ENCODE assay signal across 12 mouse cellular contexts in genomic region chr16:50072853-50073360, GRCm38 (mm10).
DNase-seq lines count a peak whose midpoint lies in the region; ATAC-seq lines count a peak whose summit lies in the region.
"Had no signal": no experiment of that assay in that cellular context is flagged by ENCODE, and none has a peak within 500 bp of the region (broad histone marks: within the 10 kb centered on the region; RNA-seq: fewer than 3 reads in every experiment).

No protein-coding gene starts in this region.

- peak overlapping the region; percentile 66; the same call in 1 of the 2 replicates for H3K27ac ChIP-seq in hindbrain, embryonic 10.5 days
- H3K27ac ChIP-seq in midbrain, embryonic 11.5 days (ENCODE audit: low read depth, low read length): no peak overlapping the region
- H3K27ac ChIP-seq in heart, embryonic 12.5 days (ENCODE audit: poor library complexity, severe bottlenecking): no peak overlapping the region

- WGBS in hindbrain, embryonic 10.5 days: 38% methylated on average over 14 of the region's 14 CpGs
- 36% methylated on average over 13 of the region's 14 CpGs for WGBS in midbrain, embryonic 11.5 days
- 57% methylated on average over 14 of the region's 14 CpGs for WGBS in heart, embryonic 12.5 days

- peak; percentile 18 for DNase-seq in retina, postnatal 1 day
- DNase-seq in retina, embryonic 14.5 days (ENCODE audit: low spot score): no peak
- DNase-seq in hindbrain, embryonic 10.5 days (ENCODE audit: low spot score): peak; percentile 29
- DNase-seq in midbrain, embryonic 11.5 days (ENCODE audit: low spot score, missing footprints): peak; percentile 90
- no peak for DNase-seq in cerebellum, adult 11 months
- no peak for DNase-seq in urinary bladder, postnatal 4 days (ENCODE audit: low spot score in 2 of 2)
- no peak for DNase-seq in cerebellum, postnatal 36 days
- DNase-seq: cerebellum, postnatal 14 days; gastrocnemius, postnatal 36 days; kidney, adult 11 months; layer of hippocampus, postnatal 36 days had no signal

- H3K27me3 ChIP-seq in hindbrain, embryonic 10.5 days (ENCODE audit: insufficient read depth, poor library complexity, severe bottlenecking): no peaks in the 10 kb centered on the region
- H3K27me3 ChIP-seq in midbrain, embryonic 11.5 days (ENCODE audit: control insufficient read depth, insufficient read depth, low read length): no peaks in the 10 kb centered on the region
- H3K27me3 ChIP-seq in heart, embryonic 12.5 days (replicated peaks): no peaks in the 10 kb centered on the region

- no peaks in the 10 kb centered on the region for H3K9me3 ChIP-seq in hindbrain, embryonic 10.5 days
- H3K9me3 ChIP-seq in midbrain, embryonic 11.5 days (ENCODE audit: control insufficient read depth, low read length): no peaks in the 10 kb centered on the region
- H3K9me3 ChIP-seq in heart, embryonic 12.5 days (replicated peaks): no peaks in the 10 kb centered on the region; the same call in 1 of the 2 replicates

- peak; percentile 42 for ATAC-seq in midbrain, embryonic 11.5 days (ENCODE audit: low FRiP score)
- no peak for ATAC-seq in heart, embryonic 12.5 days (ENCODE audit: insufficient number of reproducible peaks, low FRiP score)

- H3K9ac ChIP-seq in midbrain, embryonic 11.5 days (ENCODE audit: low read length): no peak overlapping the region
- H3K9ac ChIP-seq in heart, embryonic 12.5 days: no peak overlapping the region

- peak overlapping the region; percentile 28 for H3K4me2 ChIP-seq in midbrain, embryonic 11.5 days
- H3K4me2 ChIP-seq in heart, embryonic 12.5 days: no peak overlapping the region

- no peaks in the 10 kb centered on the region for H3K36me3 ChIP-seq in hindbrain, embryonic 10.5 days
- no peaks in the 10 kb centered on the region for H3K36me3 ChIP-seq in midbrain, embryonic 11.5 days (ENCODE audit: control insufficient read depth, insufficient read depth, low read length)
- H3K36me3 ChIP-seq in heart, embryonic 12.5 days: no peaks in the 10 kb centered on the region

- peak overlapping the region; percentile 34 for H3K4me3 ChIP-seq in hindbrain, embryonic 10.5 days
- H3K4me3 ChIP-seq in midbrain, embryonic 11.5 days (ENCODE audit: low read depth, low read length): no peak overlapping the region
- no peak overlapping the region for H3K4me3 ChIP-seq in heart, embryonic 12.5 days

- H3K4me1 ChIP-seq in hindbrain, embryonic 10.5 days (replicated peaks): peaks cover 10% of the 10 kb centered on the region; the same call in 1 of the 2 replicates
- 0 out of 2 replicates have a peak, but pooled peaks cover 3% of the 10 kb centered on the region for H3K4me1 ChIP-seq in midbrain, embryonic 11.5 days (ENCODE audit: control insufficient read depth, insufficient read depth, low read length)
- H3K4me1 ChIP-seq in heart, embryonic 12.5 days (replicated peaks): no peaks in the 10 kb centered on the region

Comparison
In these comparisons a context has a peak if more than half of its experiments do, and no peak if none do; other contexts are left out.
1. DNase-seq: peak in retina, postnatal 1 day (single experiment), hindbrain, embryonic 10.5 days (single experiment) and midbrain, embryonic 11.5 days (single experiment); none in retina, embryonic 14.5 days (single experiment), cerebellum, adult 11 months (single experiment), urinary bladder, postnatal 4 days (0 of 2) and cerebellum, postnatal 36 days (0 of 2).